In the genomic region with DNA sequence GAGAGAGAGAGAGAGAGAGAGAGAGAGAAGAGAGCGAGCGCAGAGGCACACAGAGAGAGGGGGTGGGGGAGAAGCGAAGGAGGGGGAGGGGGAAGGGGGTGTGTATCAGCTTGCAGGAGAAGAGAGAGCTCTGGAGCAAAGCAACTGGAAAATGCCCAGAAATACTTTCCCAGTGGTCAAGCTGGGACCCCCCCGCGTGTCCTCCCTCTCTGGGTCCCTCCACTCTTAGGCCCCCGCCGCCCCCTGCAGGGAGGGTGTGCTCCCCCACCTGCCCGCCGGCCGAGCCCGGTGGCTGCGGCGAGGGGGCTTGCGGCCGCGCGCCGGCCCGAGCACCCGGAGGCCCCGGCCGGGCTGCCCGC, we compare ENCODE assay signal across 8 mouse cellular contexts. TPM values are rescaled to one million over a fixed set of nuclear protein-coding genes. Genes with fewer than 3 reads are reported as not detected.
A peak's percentile ranks its signal among the peaks of the same experiment; 100 is the strongest.
DNase-seq lines count a peak whose midpoint lies in the region; ATAC-seq and TF ChIP-seq lines count a peak whose summit lies in the region.

No protein-coding gene starts in this region.

- H3K4me1 ChIP-seq in kidney, adult 2 months (ENCODE audit: control insufficient read depth, insufficient read depth, low read length): no peaks in the 10 kb centered on the region
- no peaks in the 10 kb centered on the region for H3K4me1 ChIP-seq in ES-Bruce4 (ENCODE audit: control insufficient read depth, insufficient read depth, low read length)
- H3K4me1 ChIP-seq in hindbrain, embryonic 16.5 days (ENCODE audit: control insufficient read depth, insufficient read depth, low read depth, low read length): peaks cover 12% of the 10 kb centered on the region
- H3K4me1 ChIP-seq in midbrain, embryonic 12.5 days: peaks cover 44% of the 10 kb centered on the region

- peaks cover 14% of the 10 kb centered on the region for H3K27me3 ChIP-seq in kidney, adult 2 months (replicated peaks; ENCODE audit: control insufficient read depth, insufficient read depth, low read length)
- H3K27me3 ChIP-seq in ES-Bruce4 (ENCODE audit: control insufficient read depth, insufficient read depth, low read length, poor library complexity, severe bottlenecking): peaks cover 31% of the 10 kb centered on the region
- no peaks in the 10 kb centered on the region for H3K27me3 ChIP-seq in hindbrain, embryonic 16.5 days (replicated peaks; ENCODE audit: control insufficient read depth, insufficient read depth, low read length)
- no peaks in the 10 kb centered on the region for H3K27me3 ChIP-seq in midbrain, embryonic 12.5 days

- H3K4me2 ChIP-seq in hindbrain, embryonic 16.5 days (ENCODE audit: low read length): peak overlapping the region; percentile 60
- H3K4me2 ChIP-seq in midbrain, embryonic 12.5 days (replicated peaks): peak overlapping the region; percentile 72

- 8% methylated on average over 19 of the region's 23 CpGs for whole genome bisulfite sequencing in kidney, adult 2 months
- WGBS in hindbrain, embryonic 16.5 days: 0% methylated on average over 13 of the region's 23 CpGs
- WGBS in midbrain, embryonic 12.5 days: 0% methylated on average over 13 of the region's 23 CpGs

- H3K9ac ChIP-seq in ES-Bruce4 (ENCODE audit: low read depth, poor library complexity, severe bottlenecking): peak overlapping the region; percentile 85
- peak overlapping the region; percentile 94 for H3K9ac ChIP-seq in hindbrain, embryonic 16.5 days (ENCODE audit: low read depth, low read length)
- peak overlapping the region; percentile 100 for H3K9ac ChIP-seq in midbrain, embryonic 12.5 days (replicated peaks)

- no peak for TF ChIP-seq CTCF in kidney, adult 2 months (conservative IDR thresholded peaks at IDR 0.05; ENCODE audit: insufficient read depth, insufficient read length, low read depth, low read length)
- no peak for TF ChIP-seq CTCF in ES-Bruce4 (IDR thresholded peaks at IDR 0.05; ENCODE audit: low read depth, low read length)

- ATAC-seq in hindbrain, embryonic 16.5 days: peak; percentile 49
- ATAC-seq in midbrain, embryonic 12.5 days (ENCODE audit: low FRiP score, low read depth): peak; percentile 31

- no peak for DNase-seq in kidney, adult 2 months
- DNase-seq in kidney, postnatal 14 days: no peak
- DNase-seq in embryo, embryonic 9.5 days (ENCODE audit: extremely low spot score): peak; percentile 64
- no peak for DNase-seq in ovary, postnatal 10 days (ENCODE audit: low spot score)
- no peak for DNase-seq in right cerebral cortex, postnatal 14 days

- TF ChIP-seq EP300 in ES-Bruce4 (IDR thresholded peaks at IDR 0.05; ENCODE audit: insufficient read depth, low read depth, low read length): no peak

- H3K4me3 ChIP-seq in kidney, adult 2 months (ENCODE audit: insufficient read depth, low read depth, low read length): peak overlapping the region; percentile 47; the same call in 1 of the 2 replicates
- peak overlapping the region; percentile 52; the same call in 1 of the 2 replicates for H3K4me3 ChIP-seq in ES-Bruce4 (ENCODE audit: low read depth, low read length)
- H3K4me3 ChIP-seq in hindbrain, embryonic 16.5 days (ENCODE audit: low read length): peak overlapping the region; percentile 72
- H3K4me3 ChIP-seq in midbrain, embryonic 12.5 days: peak overlapping the region; percentile 90

- H3K36me3 ChIP-seq in kidney, adult 2 months (ENCODE audit: control insufficient read depth, insufficient read depth, low read length): no peaks in the 10 kb centered on the region
- H3K36me3 ChIP-seq in ES-Bruce4 (ENCODE audit: control insufficient read depth, insufficient read depth, low read length, poor library complexity, severe bottlenecking): no peaks in the 10 kb centered on the region
- H3K36me3 ChIP-seq in hindbrain, embryonic 16.5 days (ENCODE audit: control insufficient read depth, insufficient read depth, low read length): no peaks in the 10 kb centered on the region
- no peaks in the 10 kb centered on the region for H3K36me3 ChIP-seq in midbrain, embryonic 12.5 days

- no peaks in the 10 kb centered on the region for H3K9me3 ChIP-seq in ES-Bruce4 (replicated peaks; ENCODE audit: control insufficient read depth, insufficient read depth, low read length, poor library complexity, severe bottlenecking)
- no peaks in the 10 kb centered on the region for H3K9me3 ChIP-seq in hindbrain, embryonic 16.5 days (ENCODE audit: control insufficient read depth, low read length)
- H3K9me3 ChIP-seq in midbrain, embryonic 12.5 days: no peaks in the 10 kb centered on the region

- no peak overlapping the region for H3K27ac ChIP-seq in kidney, adult 2 months (ENCODE audit: insufficient read depth, low read depth, low read length)
- no peak overlapping the region for H3K27ac ChIP-seq in ES-Bruce4 (ENCODE audit: insufficient read depth, low read length)
- peak overlapping the region; percentile 96 for H3K27ac ChIP-seq in hindbrain, embryonic 16.5 days (ENCODE audit: low read depth, low read length)
- H3K27ac ChIP-seq in midbrain, embryonic 12.5 days (replicated peaks): peak overlapping the region; percentile 99

- TF ChIP-seq POLR2A in kidney, adult 2 months (IDR thresholded peaks at IDR 0.05; ENCODE audit: low read depth, low read length): no peak
- TF ChIP-seq POLR2A in ES-Bruce4 (IDR thresholded peaks at IDR 0.05; ENCODE audit: insufficient read depth, low read length): no peak

RNA-seq across cellular contexts. Expression of a gene that starts 3.7 kb away (rescaled TPM):
- polyA plus RNA-seq in kidney, adult 2 months (2012; rRNA removed): 0.11 and 0.14 TPM in 2 replicates
- 0.11 and 1.2 TPM in 2 replicates for polyA plus RNA-seq in ES-Bruce4 (2011; ENCODE audit: insufficient read depth, insufficient read length, low read depth, missing spikeins)
- polyA plus RNA-seq in hindbrain, embryonic 16.5 days (2015; fragmentation: Nextera tagmentation; extraction: Ambion mirVana): 21.4 and 21.6 TPM in 2 replicates
- polyA plus RNA-seq in midbrain, embryonic 12.5 days (2016; fragmentation: Nextera tagmentation; extraction: Ambion mirVana): 30.0 TPM in 2 replicates

Comparison
In these comparisons a context has a peak if more than half of its experiments do, and no peak if none do; other contexts are left out.
1. H3K27ac ChIP-seq: peak in hindbrain, embryonic 16.5 days (single experiment) and midbrain, embryonic 12.5 days (single experiment); none in kidney, adult 2 months (single experiment) and ES-Bruce4 (single experiment).
2. RNA of a gene that starts 3.7 kb away (polyA plus RNA-seq): 30.0 TPM in midbrain, embryonic 12.5 days and 21.4 to 21.6 TPM in hindbrain, embryonic 16.5 days; 0.11 to 1.2 TPM in ES-Bruce4 and 0.11 to 0.14 TPM in kidney, adult 2 months; every median in the first group is over 10 times any median in the second.
3. Peak in every context shown above with its lines, with median percentiles within 50 percentile points of each other: H3K4me3 ChIP-seq and H3K9ac ChIP-seq.